Mouse (Mus musculus) erythroblast, embryonic 14.5 days (primary cell): ENCODE measurements around the gene Cisd1. TPM values are rescaled to one million over a fixed set of nuclear protein-coding genes. Genes with fewer than 3 reads are reported as not detected.
"Not testable (repeated sequence)": the region's sequence is repeated elsewhere in the genome, so short reads cannot be mapped to it uniquely, and the experiment has no call there.

Experiments
- H3K27me3 ChIP-seq: 2 replicates; pipeline ENCODE4 v1.6.1; 2012; ENCODE audit warnings: inconsistent platforms; ENCODE audit not compliant: control insufficient read depth
- H3K36me3 ChIP-seq: 2 replicates; pipeline ENCODE4 v1.6.1; 2012; ENCODE audit warnings: mild to moderate bottlenecking, inconsistent platforms; ENCODE audit not compliant: control insufficient read depth
- H3K4me1 ChIP-seq: 2 replicates; pipeline ENCODE4 v1.6.1; 2012; ENCODE audit warnings: inconsistent platforms; ENCODE audit not compliant: control insufficient read depth
- H3K4me3 ChIP-seq: replicated peaks from 2 replicates; pipeline ENCODE3; 2012; ENCODE audit warnings: moderate library complexity, mild to moderate bottlenecking, inconsistent platforms
- H3K9me3 ChIP-seq: 2 replicates; pipeline ENCODE4 v1.6.1; 2012; ENCODE audit warnings: low read length, inconsistent platforms, mixed read lengths; ENCODE audit not compliant: control insufficient read depth
- GATA1 ChIP-seq: IDR thresholded peaks from 2 replicates; pipeline ENCODE4 v1.6.1; 2012; ENCODE audit warnings: low read length, inconsistent platforms, mixed read lengths
- TAL1 ChIP-seq: IDR thresholded peaks from 3 replicates; pipeline ENCODE4 v1.6.1; 2012; ENCODE audit warnings: low read length, inconsistent platforms, mixed read lengths
- polyA plus RNA-seq: library from polyadenylated mRNA; stranded (reverse); fragments of >175 nt; gene quantifications from 2 replicates; pipeline ENCODE4 v1.2.3, GENCODE M21; 2012

Cisd1 gene
- polyA plus RNA-seq = 3.8 and 4.3 TPM in 2 replicates

GRCm38 (mm10) chr10:71344579-71345143, at the start of gene Cisd1:
Cisd1 (minus strand) TSS chr10:71344954.
- no peaks in the 10 kb centered on the region for H3K27me3 ChIP-seq
- peaks cover 21% of the 10 kb centered on the region for H3K36me3 ChIP-seq
- peak within 1 kb of the TSS; percentile 72 for H3K4me3 ChIP-seq
- TF ChIP-seq TAL1 (no peak), GATA1 (no peak)
- H3K9me3 ChIP-seq = no peaks in the 10 kb centered on the region
- H3K4me1 ChIP-seq = peaks cover 73% of the 10 kb centered on the region

- TF ChIP-seq GATA1 = no peak
- no peak for TF ChIP-seq TAL1
- no peaks in the 10 kb centered on the region for H3K4me1 ChIP-seq
- peaks cover 5% of the 10 kb centered on the region for H3K9me3 ChIP-seq
- no peaks in the 10 kb centered on the region for H3K27me3 ChIP-seq
- no peak overlapping the region for H3K4me3 ChIP-seq
- peaks cover 4% of the 10 kb centered on the region; the same call in 1 of the 2 replicates for H3K36me3 ChIP-seq
Measured at GRCm38 (mm10) chr10:71389311-71389710, 44.6 kb upstream of the Cisd1 start.

- Histone ChIP-seq H3K27me3 (no peaks in the 10 kb centered on the region), H3K4me1 (no peaks in the 10 kb centered on the region), H3K4me3 (no peak overlapping the region), H3K9me3 (no peaks in the 10 kb centered on the region), H3K36me3 (peaks cover 37% of the 10 kb centered on the region)
- no peak for TF ChIP-seq TAL1
- no peak for TF ChIP-seq GATA1
Measured at GRCm38 (mm10) chr10:71384159-71385044, 39.6 kb upstream of the Cisd1 start.

- H3K4me3 ChIP-seq, H3K9me3 ChIP-seq, H3K27me3 ChIP-seq, H3K4me1 ChIP-seq: not testable (repeated sequence)
- H3K36me3 ChIP-seq = peaks cover 46% of the 10 kb centered on the region
Measured at GRCm38 (mm10) chr10:71383552-71383924, 38.8 kb upstream of the Cisd1 start.

GRCm38 (mm10) chr10:71382858-71383551, 38.3 kb upstream of the Cisd1 start:
- Histone ChIP-seq H3K36me3 (peaks cover 50% of the 10 kb centered on the region), H3K4me3 (no peak overlapping the region), H3K9me3 (no peaks in the 10 kb centered on the region), H3K4me1 (no peaks in the 10 kb centered on the region), H3K27me3 (no peaks in the 10 kb centered on the region)
- TF ChIP-seq GATA1 (no peak), TAL1 (no peak)

GRCm38 (mm10) chr10:71382109-71382508, 37.4 kb upstream of the Cisd1 start:
- peaks cover 55% of the 10 kb centered on the region for H3K36me3 ChIP-seq
- H3K4me1 ChIP-seq = no peaks in the 10 kb centered on the region
- no peaks in the 10 kb centered on the region for H3K9me3 ChIP-seq
- TF ChIP-seq TAL1 (no peak), GATA1 (no peak)
- no peaks in the 10 kb centered on the region for H3K27me3 ChIP-seq
- H3K4me3 ChIP-seq = no peak overlapping the region

GRCm38 (mm10) chr10:71381471-71382033, 36.8 kb upstream of the Cisd1 start:
- Histone ChIP-seq H3K9me3 (no peaks in the 10 kb centered on the region), H3K4me1 (no peaks in the 10 kb centered on the region), H3K4me3 (no peak overlapping the region), H3K36me3 (peaks cover 61% of the 10 kb centered on the region), H3K27me3 (no peaks in the 10 kb centered on the region)
- TF ChIP-seq GATA1 (no peak), TAL1 (no peak)

GRCm38 (mm10) chr10:71380406-71380805, 35.7 kb upstream of the Cisd1 start:
- Histone ChIP-seq H3K4me3 (no peak overlapping the region), H3K9me3 (no peaks in the 10 kb centered on the region), H3K36me3 (peaks cover 68% of the 10 kb centered on the region), H3K27me3 (no peaks in the 10 kb centered on the region), H3K4me1 (no peaks in the 10 kb centered on the region; the same call in 1 of the 2 replicates)
- TF ChIP-seq GATA1 (no peak), TAL1 (no peak)

GRCm38 (mm10) chr10:71376014-71376413, 31.3 kb upstream of the Cisd1 start:
- Histone ChIP-seq H3K9me3 (no peaks in the 10 kb centered on the region), H3K36me3 (peaks cover 75% of the 10 kb centered on the region), H3K4me3 (no peak overlapping the region), H3K27me3 (no peaks in the 10 kb centered on the region), H3K4me1 (no peaks in the 10 kb centered on the region; the same call in none of the 2 replicates)
- TF ChIP-seq TAL1 = no peak
